Mouse (Mus musculus) monocyte, adult 5-6 weeks (primary cell): ENCODE data around the gene Crip3. TPM values are rescaled to one million over a fixed set of nuclear protein-coding genes. Genes with fewer than 3 reads are reported as not detected.

Source experiments
- ATAC-seq: fragments of 153-309, 156-312 bp; replicated peaks from 2 replicates; pipeline ENCODE4 v1.8.0; 2017; ENCODE audit warnings: mild to moderate bottlenecking; ENCODE audit not compliant: low TSS enrichment, insufficient number of reproducible peaks, severe bottlenecking, poor library complexity, low FRiP score
- total RNA-seq: library from RNA; stranded (forward); fragments of 200-1000, 200-491, 200-594 nt; gene quantifications from 3 replicates; pipeline ENCODE4 v1.2.3, GENCODE M21; 2017

The Crip3 gene
- total RNA-seq, 1 experiment from 2014 or later: not detected

GRCm38 (mm10) chr17:46453970-46454411 lies 25.3 kb downstream of the Crip3 start:
- ATAC-seq: no peak

GRCm38 (mm10) chr17:46454539-46454938 lies 25.8 kb downstream of the Crip3 start:
- no peak for ATAC-seq

- no peak for ATAC-seq
Measured at GRCm38 (mm10) chr17:46455110-46455691, 26.5 kb downstream of the Crip3 start.

- no peak for ATAC-seq
Measured at GRCm38 (mm10) chr17:46457791-46458190, 29.1 kb downstream of the Crip3 start.

GRCm38 (mm10) chr17:46458439-46458838 lies 29.7 kb downstream of the Crip3 start:
- ATAC-seq: no peak

- no peak for ATAC-seq
Measured at GRCm38 (mm10) chr17:46460673-46461072, 31.9 kb downstream of the Crip3 start.

- ATAC-seq: no peak
Measured at GRCm38 (mm10) chr17:46461347-46461746, 32.6 kb downstream of the Crip3 start.

GRCm38 (mm10) chr17:46462226-46462625 lies 33.5 kb downstream of the Crip3 start:
- no peak for ATAC-seq

- ATAC-seq: no peak
Measured at GRCm38 (mm10) chr17:46467830-46468229, 39.1 kb downstream of the Crip3 start.

- ATAC-seq: no peak
Measured at GRCm38 (mm10) chr17:46476601-46477000, 47.9 kb downstream of the Crip3 start.

GRCm38 (mm10) chr17:46477286-46477685 lies 48.6 kb downstream of the Crip3 start:
- ATAC-seq: no peak

Other genes starting within 250 kb of the Crip3 start
- 7.5 to 15.6 TPM (median 7.7 TPM) in 3 replicates for gene Polh, start 226.3 kb upstream of the Crip3 start, total RNA-seq
- gene Xpo5, start 226.1 kb upstream of the Crip3 start, total RNA-seq: 20.3 to 29.2 TPM (median 21.2 TPM) in 3 replicates
- gene Polr1c, start 180.9 kb upstream of the Crip3 start, total RNA-seq: 37.2 to 47.6 TPM (median 42.7 TPM) in 3 replicates
- 57.8 to 85.4 TPM (median 76.1 TPM) in 3 replicates for gene Yipf3, start 180.8 kb upstream of the Crip3 start, total RNA-seq
- gene Lrrc73, start 175.4 kb upstream of the Crip3 start, total RNA-seq: 0.58 TPM in 1 of 3 replicates, not detected in the others
- gene Tjap1, start 145.9 kb upstream of the Crip3 start, total RNA-seq: 14.6 to 18.0 TPM (median 18.0 TPM) in 3 replicates
- gene Dlk2, start 131.5 kb upstream of the Crip3 start, total RNA-seq: not detected in 3 replicates
- gene Abcc10, start 100.6 kb upstream of the Crip3 start, total RNA-seq: 2.8 to 3.4 TPM (median 3.0 TPM) in 3 replicates
- 23.5 to 54.0 TPM (median 33.9 TPM) in 3 replicates for gene Zfp318, start 45.2 kb upstream of the Crip3 start, total RNA-seq
- not detected in 3 replicates for gene Slc22a7, start 9.5 kb downstream of the Crip3 start, total RNA-seq
- under 0.01 to 0.58 TPM (median 0.48 TPM) in 3 replicates for gene Ttbk1, start 58.7 kb downstream of the Crip3 start, total RNA-seq
- gene Dnph1, start 67.8 kb downstream of the Crip3 start, total RNA-seq: not detected in 3 replicates
- gene Cul9, start 117.5 kb downstream of the Crip3 start, total RNA-seq: 4.4 to 7.6 TPM (median 4.9 TPM) in 3 replicates
- gene Srf, start 127.2 kb downstream of the Crip3 start, total RNA-seq: 24.8 to 46.0 TPM (median 36.6 TPM) in 3 replicates
- not detected in 3 replicates for gene Ptk7, start 200.6 kb downstream of the Crip3 start, total RNA-seq
- 15.6 to 18.9 TPM (median 18.5 TPM) in 3 replicates for gene Klc4, start 217.1 kb downstream of the Crip3 start, total RNA-seq
- gene Mrpl2, start 217.3 kb downstream of the Crip3 start, total RNA-seq: 26.1 to 33.3 TPM (median 28.5 TPM) in 3 replicates
- 2.0 to 3.2 TPM (median 3.2 TPM) in 3 replicates for gene Cul7, start 221.4 kb downstream of the Crip3 start, total RNA-seq
- gene Rrp36, start 245.4 kb downstream of the Crip3 start, total RNA-seq: 52.8 to 99.5 TPM (median 65.5 TPM) in 3 replicates
- 79.9 to 102 TPM (median 82.5 TPM) in 3 replicates for gene Mea1, start 249.9 kb downstream of the Crip3 start, total RNA-seq